Mouse (Mus musculus) brain, adult 10 weeks (tissue): ENCODE results near the gene 4933428M09Rik. TPM values are rescaled to one million over a fixed set of nuclear protein-coding genes. Genes with fewer than 3 reads are reported as not detected.

Experiments used
- polyA plus RNA-seq: library from polyadenylated mRNA; stranded (reverse); fragments of 350-450 nt; fragmentation: Illumina TruSeq; extraction: RNeasy Lipid Tissue Mini Kit (QIAGEN cat#74804); gene quantifications from one replicate; pipeline ENCODE4 v1.2.3, GENCODE M21; 2015; ENCODE audit warnings: low read depth, low replicate concordance

4933428M09Rik gene
- not detected for polyA plus RNA-seq

GRCm38 (mm10) chrX:139178928-139179327 is at the start of gene 4933428M09Rik:
TSS of gene 4933428M09Rik (plus strand) at chrX:139179228.

GRCm38 (mm10) chrX:139209829-139210225 is 30.8 kb downstream of the 4933428M09Rik start, which contains the start of gene Mum1l1:
TSS of gene Mum1l1 (plus strand) at chrX:139210042.

Other genes starting within 250 kb of the 4933428M09Rik start
- not detected for gene Serpina7, start 94.0 kb upstream of the 4933428M09Rik start, polyA plus RNA-seq
- gene 4930513O06Rik, start 93.0 kb upstream of the 4933428M09Rik start, polyA plus RNA-seq: not detected
- gene Mum1l1, start 30.8 kb downstream of the 4933428M09Rik start, polyA plus RNA-seq: 3.5 TPM
- not detected for gene Trap1a, start 154.5 kb downstream of the 4933428M09Rik start, polyA plus RNA-seq